Mouse (Mus musculus): ENCODE results near the gene Hacd3. TPM values are rescaled to one million over a fixed set of nuclear protein-coding genes. Genes with fewer than 3 reads are reported as not detected.

Gene Hacd3
- polyA plus RNA-seq, 1 experiment from 2014 or later: 223 TPM

- H3K27ac ChIP-seq (replicated peaks): no peak overlapping the region
- H3K4me3 ChIP-seq: no peak overlapping the region
- H3K27me3 ChIP-seq: no peaks in the 10 kb centered on the region
- no peaks in the 10 kb centered on the region for H3K9me3 ChIP-seq
- H3K36me3 ChIP-seq: no peaks in the 10 kb centered on the region
- no peaks in the 10 kb centered on the region for H3K4me1 ChIP-seq (replicated peaks)
- 86% methylated on average over 11 of the region's 11 CpGs for WGBS
- no peak overlapping the region for H3K4me2 ChIP-seq
- H3K9ac ChIP-seq: no peak overlapping the region
- ATAC-seq (ENCODE audit: low FRiP score, low read depth): no peak
Measured at GRCm38 (mm10) chr9:64940731-64941346, 80.7 kb downstream of the Hacd3 start.

- Histone ChIP-seq H3K4me2 (no peak overlapping the region), H3K27ac (replicated peaks) (no peak overlapping the region), H3K27me3 (no peaks in the 10 kb centered on the region), H3K4me3 (no peak overlapping the region), H3K36me3 (no peaks in the 10 kb centered on the region), H3K9ac (no peak overlapping the region), H3K4me1 (replicated peaks) (no peaks in the 10 kb centered on the region), H3K9me3 (no peaks in the 10 kb centered on the region)
- 84% methylated on average over 2 of the region's 2 CpGs for WGBS
- no peak for ATAC-seq (ENCODE audit: low FRiP score, low read depth)
Measured at GRCm38 (mm10) chr9:64939790-64940189, 81.7 kb downstream of the Hacd3 start.

- Histone ChIP-seq H3K4me1 (replicated peaks) (no peaks in the 10 kb centered on the region), H3K9me3 (no peaks in the 10 kb centered on the region), H3K27me3 (no peaks in the 10 kb centered on the region), H3K4me2 (no peak overlapping the region), H3K9ac (no peak overlapping the region), H3K27ac (replicated peaks) (no peak overlapping the region), H3K4me3 (no peak overlapping the region), H3K36me3 (no peaks in the 10 kb centered on the region)
- WGBS: 58% methylated on average over 4 of the region's 4 CpGs
- ATAC-seq (ENCODE audit: low FRiP score, low read depth): no peak
Measured at GRCm38 (mm10) chr9:64939281-64939680, 82.2 kb downstream of the Hacd3 start.

GRCm38 (mm10) chr9:64938535-64938934 is 83.0 kb downstream of the Hacd3 start:
- no peaks in the 10 kb centered on the region for H3K27me3 ChIP-seq
- no peaks in the 10 kb centered on the region for H3K9me3 ChIP-seq
- ATAC-seq (ENCODE audit: low FRiP score, low read depth): no peak
- H3K4me3 ChIP-seq: no peak overlapping the region
- no peaks in the 10 kb centered on the region for H3K36me3 ChIP-seq
- 89% methylated on average over 5 of the region's 5 CpGs for WGBS
- no peaks in the 10 kb centered on the region for H3K4me1 ChIP-seq (replicated peaks)
- no peak overlapping the region for H3K9ac ChIP-seq
- H3K4me2 ChIP-seq: no peak overlapping the region
- no peak overlapping the region for H3K27ac ChIP-seq (replicated peaks)

GRCm38 (mm10) chr9:64937491-64937890 is 84.0 kb downstream of the Hacd3 start:
- Histone ChIP-seq H3K9ac (no peak overlapping the region), H3K36me3 (no peaks in the 10 kb centered on the region), H3K4me2 (no peak overlapping the region), H3K4me1 (replicated peaks) (no peaks in the 10 kb centered on the region), H3K27me3 (no peaks in the 10 kb centered on the region), H3K27ac (replicated peaks) (no peak overlapping the region), H3K9me3 (no peaks in the 10 kb centered on the region), H3K4me3 (no peak overlapping the region)
- 59% methylated on average over 5 of the region's 5 CpGs for WGBS
- no peak for ATAC-seq (ENCODE audit: low FRiP score, low read depth)

Small RNA genes within 50 kb of the gene (microRNA-seq; reads per million reads assigned to microRNA genes)
- not detected for gene Gm25640

Other genes starting within 250 kb of the Hacd3 start
- gene Dennd4a, start 210.4 kb downstream of the Hacd3 start, polyA plus RNA-seq (2015; fragmentation: Nextera tagmentation; extraction: Ambion mirVana): 10.9 and 11.1 TPM in 2 replicates
- gene Slc24a1, start 70.1 kb downstream of the Hacd3 start, polyA plus RNA-seq (2015; fragmentation: Nextera tagmentation; extraction: Ambion mirVana): 0.10 TPM in 1 of 2 replicates, not detected in the other
- gene Ints14, start 60.8 kb downstream of the Hacd3 start, polyA plus RNA-seq (2015; fragmentation: Nextera tagmentation; extraction: Ambion mirVana): 33.3 and 35.8 TPM in 2 replicates
- 39.5 and 39.6 TPM in 2 replicates for gene Dpp8, start 10.7 kb upstream of the Hacd3 start, polyA plus RNA-seq (2015; fragmentation: Nextera tagmentation; extraction: Ambion mirVana)
- gene Igdcc4, start 79.8 kb upstream of the Hacd3 start, polyA plus RNA-seq (2015; fragmentation: Nextera tagmentation; extraction: Ambion mirVana): 17.3 and 17.4 TPM in 2 replicates
- gene Igdcc3, start 119.5 kb upstream of the Hacd3 start, polyA plus RNA-seq (2015; fragmentation: Nextera tagmentation; extraction: Ambion mirVana): 9.9 and 10.9 TPM in 2 replicates
- gene Parp16, start 173.7 kb upstream of the Hacd3 start, polyA plus RNA-seq (2015; fragmentation: Nextera tagmentation; extraction: Ambion mirVana): 6.7 and 8.1 TPM in 2 replicates
- gene Cilp, start 243.5 kb upstream of the Hacd3 start, polyA plus RNA-seq (2015; fragmentation: Nextera tagmentation; extraction: Ambion mirVana): 0.20 and 0.48 TPM in 2 replicates

All from hindbrain, embryonic 15.5 days (tissue).